Mouse (Mus musculus) hindbrain, embryonic 11.5 days (tissue): ENCODE results near the gene Mgam. TPM values are rescaled to one million over a fixed set of nuclear protein-coding genes. Genes with fewer than 3 reads are reported as not detected.
A peak's percentile ranks its signal among the peaks of the same experiment; 100 is the strongest.
"Not testable (repeated sequence)": the region's sequence is repeated elsewhere in the genome, so short reads cannot be mapped to it uniquely, and the experiment has no call there.

Experiments used
- ATAC-seq: fragments of 200-750 bp; cut with Nextera tagmentation; 2 replicates; pipeline ENCODE4 v1.8.0; 2017; ENCODE audit warnings: mild to moderate bottlenecking, moderate TSS enrichment, moderate library complexity; ENCODE audit not compliant: low FRiP score
- DNase-seq: peaks from one replicate; pipeline ENCODE4 v3.0.0-alpha.2; 2015; ENCODE audit warnings: low spot score
- H3K27ac ChIP-seq: fragments of 300-500 bp; sonication (generic); 2 replicates; pipeline ENCODE4 v1.5.1; 2014; ENCODE audit warnings: mild to moderate bottlenecking, low read depth, low read length
- H3K27me3 ChIP-seq: fragments of 300-500 bp; sonication (generic); 2 replicates; pipeline ENCODE4 v1.6.1; 2014; ENCODE audit warnings: mild to moderate bottlenecking, low read length, moderate library complexity, mixed read lengths; ENCODE audit not compliant: control insufficient read depth, insufficient read depth
- H3K36me3 ChIP-seq: fragments of 300-500 bp; sonication (generic); 2 replicates; pipeline ENCODE4 v1.6.1; 2014; ENCODE audit warnings: mild to moderate bottlenecking, low read length, moderate library complexity, mixed read lengths; ENCODE audit not compliant: control insufficient read depth, insufficient read depth
- H3K4me1 ChIP-seq: fragments of 300-500 bp; sonication (generic); replicated peaks from 2 replicates; pipeline ENCODE4 v1.6.1; 2014; ENCODE audit warnings: low read length, mixed read lengths; ENCODE audit not compliant: control insufficient read depth, insufficient read depth
- H3K4me2 ChIP-seq: fragments of 300-500 bp; sonication (generic); replicated peaks from 2 replicates; pipeline ENCODE4 v1.6.1; 2014; ENCODE audit warnings: mild to moderate bottlenecking, low read depth, low read length
- H3K4me3 ChIP-seq: fragments of 300-500 bp; sonication (generic); 2 replicates; pipeline ENCODE4 v1.5.1; 2014; ENCODE audit warnings: low read depth, low read length
- H3K9ac ChIP-seq: fragments of 300-500 bp; sonication (generic); 2 replicates; pipeline ENCODE4 v1.6.1; 2014; ENCODE audit warnings: low read depth, low read length
- H3K9me3 ChIP-seq: fragments of 300-500 bp; sonication (generic); 2 replicates; pipeline ENCODE4 v1.6.1; 2016; ENCODE audit warnings: low read length; ENCODE audit not compliant: control insufficient read depth
- WGBS: fragments of 180-500 bp; shearing (Covaris S2); extraction: QIAGEN DNeasy Blood & Tissue Kit; methylation state at CpG from one replicate; pipeline ENCODE4 v1.1.7; 2014; 5-methylcytosine and 5-hydroxymethylcytosine counted together
- polyA plus RNA-seq: library from polyadenylated mRNA; unstranded; fragments of >200 nt; fragmentation: Nextera tagmentation; extraction: Ambion mirVana; gene quantifications from 2 replicates; pipeline ENCODE4 v1.2.1, GENCODE M21; 2014

Mgam gene
- polyA plus RNA-seq, 1 experiment from 2014 or later = not detected

DNA sequence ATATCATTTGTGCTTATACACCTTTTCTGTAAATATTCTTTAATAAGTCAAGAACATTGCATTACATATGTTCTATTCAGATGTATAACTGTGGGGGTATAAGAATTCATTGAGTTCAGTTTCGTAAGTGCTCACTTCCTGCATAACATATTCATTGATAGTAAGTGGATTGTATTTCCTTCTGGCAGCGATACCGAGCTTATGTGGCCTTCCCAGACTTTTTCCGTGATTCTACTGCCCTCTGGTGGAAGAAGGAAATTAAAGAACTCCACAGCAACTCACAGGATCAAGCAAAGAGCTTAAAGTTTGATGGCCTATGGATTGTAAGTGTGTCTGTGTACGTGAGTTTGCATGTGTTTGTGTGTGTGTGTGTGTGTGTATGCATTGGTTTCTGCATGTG lies 60.5 kb downstream of the Mgam start:
- Histone ChIP-seq H3K4me3 (no peak overlapping the region), H3K9me3 (no peaks in the 10 kb centered on the region), H3K4me1 (no peaks in the 10 kb centered on the region), H3K27ac (no peak overlapping the region), H3K9ac (no peak overlapping the region), H3K36me3 (no peaks in the 10 kb centered on the region), H3K27me3 (no peaks in the 10 kb centered on the region), H3K4me2 (no peak overlapping the region)
- WGBS = 13% methylated on average over 5 of the region's 5 CpGs
- peak; percentile 80 for DNase-seq
- peak; percentile 56; the same call in 1 of the 2 replicates for ATAC-seq

DNA sequence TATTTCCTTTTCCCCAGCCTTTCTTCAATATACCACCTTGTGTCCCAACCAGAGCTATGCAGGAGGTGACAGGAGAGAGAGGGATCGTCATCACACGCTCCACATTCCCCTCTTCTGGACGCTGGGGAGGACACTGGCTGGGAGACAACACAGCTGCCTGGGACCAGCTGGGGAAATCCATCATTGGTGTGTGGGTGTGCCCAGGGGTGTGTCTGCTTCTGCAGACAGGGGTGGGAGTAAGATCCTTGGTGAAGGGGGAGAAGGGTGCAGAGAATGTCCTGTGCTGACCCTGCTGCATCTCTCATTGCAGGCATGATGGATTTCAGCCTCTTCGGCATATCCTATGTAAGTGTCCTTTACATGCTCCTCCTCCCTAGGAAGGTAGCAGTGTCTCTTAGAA lies 63.4 kb downstream of the Mgam start:
- WGBS = 50% methylated on average over 3 of the region's 4 CpGs
- H3K4me1 ChIP-seq, H3K27ac ChIP-seq, H3K9me3 ChIP-seq, H3K4me3 ChIP-seq, H3K4me2 ChIP-seq, DNase-seq, H3K36me3 ChIP-seq, ATAC-seq, H3K9ac ChIP-seq, H3K27me3 ChIP-seq: not testable (repeated sequence)

DNA sequence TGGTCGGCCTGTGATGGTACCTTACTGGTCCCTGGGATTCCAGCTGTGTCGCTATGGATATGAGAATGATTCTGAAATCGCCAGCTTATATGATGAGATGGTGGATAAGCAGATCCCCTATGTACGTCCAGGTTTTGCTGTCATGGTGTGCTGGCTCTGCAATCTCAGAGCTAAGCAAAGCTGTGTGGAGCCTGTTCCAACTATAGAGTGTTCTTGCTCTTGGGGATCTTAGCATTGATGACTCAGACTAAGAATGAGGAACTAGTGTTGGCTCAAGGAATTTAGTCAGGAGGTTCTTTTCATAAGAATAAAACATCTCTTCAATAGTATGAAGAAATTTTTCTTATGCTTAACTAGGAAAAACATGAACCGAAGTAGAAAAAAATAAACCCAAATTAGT lies 84.9 kb downstream of the Mgam start:
- H3K4me1 ChIP-seq, H3K36me3 ChIP-seq, H3K9ac ChIP-seq, ATAC-seq, DNase-seq, H3K4me3 ChIP-seq, H3K4me2 ChIP-seq, H3K27ac ChIP-seq, H3K27me3 ChIP-seq, H3K9me3 ChIP-seq: not testable (repeated sequence)
- whole genome bisulfite sequencing = 89% methylated on average over 5 of the region's 5 CpGs

DNA sequence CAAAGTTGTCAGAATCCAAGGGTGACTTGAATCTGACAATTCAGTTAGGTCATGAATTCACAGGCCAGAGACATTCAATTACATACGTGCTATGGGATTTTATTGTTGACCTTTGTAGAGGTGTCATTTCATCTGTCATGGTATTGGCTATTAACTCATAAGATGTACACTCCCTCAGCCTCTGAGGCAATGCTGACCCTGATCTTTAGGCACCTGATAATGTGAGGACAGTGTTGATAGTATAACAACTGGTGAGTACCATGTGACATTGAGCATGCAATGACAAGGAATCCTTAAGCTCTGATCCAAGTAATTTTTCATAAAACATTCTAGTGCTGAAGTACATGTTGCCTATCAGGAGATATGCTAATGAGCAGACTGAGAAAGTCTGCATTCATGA lies 87.1 kb downstream of the Mgam start:
- WGBS = 74% methylated on average over 1 of the region's 1 CpGs
- Histone ChIP-seq H3K4me1 (no peaks in the 10 kb centered on the region), H3K4me2 (no peak overlapping the region), H3K4me3 (no peak overlapping the region), H3K9me3 (no peaks in the 10 kb centered on the region), H3K27ac (no peak overlapping the region), H3K27me3 (no peaks in the 10 kb centered on the region), H3K36me3 (no peaks in the 10 kb centered on the region), H3K9ac (no peak overlapping the region)
- ATAC-seq (peak; percentile 54; the same call in 1 of the 2 replicates), DNase-seq (no peak)

DNA sequence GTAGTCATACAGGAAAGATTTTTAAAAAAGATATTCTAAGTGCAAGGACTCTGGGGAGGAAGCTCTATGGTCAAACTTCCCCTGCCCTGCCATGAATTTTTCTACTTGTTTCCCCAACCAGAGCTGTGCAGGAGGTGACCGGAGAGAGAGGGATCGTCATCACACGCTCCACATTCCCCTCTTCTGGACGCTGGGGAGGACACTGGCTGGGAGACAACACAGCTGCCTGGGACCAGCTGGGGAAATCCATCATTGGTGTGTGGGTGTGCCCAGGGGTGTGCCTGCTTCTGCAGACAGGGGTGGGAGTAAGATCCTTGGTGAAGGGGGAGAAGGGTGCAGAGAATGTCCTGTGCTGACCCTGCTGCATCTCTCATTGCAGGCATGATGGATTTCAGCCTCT lies 99.9 kb downstream of the Mgam start:
- ATAC-seq = not testable (repeated sequence)

DNA sequence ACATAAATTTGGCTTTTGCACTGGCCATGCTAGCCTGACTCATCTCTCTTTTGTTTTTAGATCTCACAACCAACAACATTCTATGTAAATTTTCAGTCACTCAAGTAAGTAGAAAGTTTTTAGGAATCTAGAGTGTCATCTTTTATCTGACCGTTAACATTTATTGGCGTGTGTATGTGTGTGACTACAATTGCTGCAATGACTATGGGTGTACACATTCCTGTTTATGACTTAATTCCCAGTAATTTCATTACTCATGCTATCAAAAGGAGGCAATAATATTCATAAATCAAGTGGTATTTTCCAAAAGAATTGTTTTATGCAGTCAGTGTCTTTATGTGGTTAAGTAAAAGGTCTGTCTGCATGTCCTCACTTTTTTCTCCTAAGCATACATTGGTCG lies 110.9 kb downstream of the Mgam start:
- no peak overlapping the region for H3K27ac ChIP-seq
- no peak for DNase-seq
- no peaks in the 10 kb centered on the region for H3K4me1 ChIP-seq
- no peak overlapping the region for H3K4me2 ChIP-seq
- no peak overlapping the region for H3K9ac ChIP-seq
- WGBS = 93% methylated on average over 3 of the region's 3 CpGs
- no peaks in the 10 kb centered on the region for H3K36me3 ChIP-seq
- H3K27me3 ChIP-seq = no peaks in the 10 kb centered on the region
- no peak overlapping the region for H3K4me3 ChIP-seq
- H3K9me3 ChIP-seq = no peaks in the 10 kb centered on the region
- ATAC-seq = no peak

More for the DNA sequence above, 99.9 kb downstream of the Mgam start:
- H3K36me3 ChIP-seq, DNase-seq, H3K4me2 ChIP-seq, H3K4me1 ChIP-seq, H3K27me3 ChIP-seq, H3K9me3 ChIP-seq, H3K27ac ChIP-seq, H3K4me3 ChIP-seq, H3K9ac ChIP-seq: not testable (repeated sequence)
- 69% methylated on average over 3 of the region's 4 CpGs for WGBS

DNA sequence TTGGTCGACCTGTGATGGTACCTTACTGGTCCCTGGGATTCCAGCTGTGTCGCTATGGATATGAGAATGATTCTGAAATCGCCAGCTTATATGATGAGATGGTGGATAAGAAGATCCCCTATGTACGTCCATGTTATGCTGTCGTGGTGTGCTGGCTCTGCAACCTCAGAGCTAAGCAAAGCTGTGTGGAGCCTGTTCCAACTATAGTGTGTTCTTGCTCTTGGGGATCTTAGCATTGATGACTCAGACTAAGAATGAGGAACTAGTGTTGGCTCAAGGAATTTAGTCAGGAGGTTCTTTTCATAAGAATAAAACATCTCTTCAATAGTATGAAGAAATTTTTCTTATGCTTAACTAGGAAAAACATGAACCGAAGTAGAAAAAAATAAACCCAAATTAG lies 120.4 kb downstream of the Mgam start:
- DNase-seq, H3K9me3 ChIP-seq: not testable (repeated sequence)

DNA sequence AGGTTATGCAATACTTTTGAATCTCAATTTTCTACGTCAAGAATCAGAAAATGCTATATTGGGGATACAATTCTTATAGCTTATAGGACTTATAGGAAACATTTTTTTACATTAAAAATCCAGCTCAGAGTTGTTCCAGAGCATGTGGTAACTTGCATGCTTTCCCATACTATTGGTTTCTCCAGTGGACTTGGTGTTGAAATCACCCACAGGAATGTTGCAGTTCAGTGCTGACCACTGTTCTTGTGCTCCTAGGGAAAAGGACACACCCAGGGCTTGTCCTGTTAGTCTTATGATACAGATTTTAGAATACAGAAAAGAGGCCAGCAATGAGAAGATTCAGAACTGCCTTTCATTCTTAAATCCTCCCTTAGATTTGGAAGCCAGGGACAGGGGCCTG lies 127.3 kb downstream of the Mgam start:
- Histone ChIP-seq H3K9me3 (no peaks in the 10 kb centered on the region), H3K4me3 (no peak overlapping the region), H3K36me3 (no peaks in the 10 kb centered on the region), H3K4me2 (no peak overlapping the region), H3K9ac (no peak overlapping the region), H3K27ac (no peak overlapping the region), H3K27me3 (no peaks in the 10 kb centered on the region), H3K4me1 (no peaks in the 10 kb centered on the region)
- WGBS = 93% methylated on average over 1 of the region's 1 CpGs
- no peak for ATAC-seq
- DNase-seq = no peak

More for the DNA sequence above, 120.4 kb downstream of the Mgam start:
- 87% methylated on average over 6 of the region's 6 CpGs for WGBS
- ATAC-seq, H3K4me1 ChIP-seq, H3K27me3 ChIP-seq, H3K4me2 ChIP-seq, H3K36me3 ChIP-seq, H3K9ac ChIP-seq, H3K27ac ChIP-seq, H3K4me3 ChIP-seq: not testable (repeated sequence)

DNA sequence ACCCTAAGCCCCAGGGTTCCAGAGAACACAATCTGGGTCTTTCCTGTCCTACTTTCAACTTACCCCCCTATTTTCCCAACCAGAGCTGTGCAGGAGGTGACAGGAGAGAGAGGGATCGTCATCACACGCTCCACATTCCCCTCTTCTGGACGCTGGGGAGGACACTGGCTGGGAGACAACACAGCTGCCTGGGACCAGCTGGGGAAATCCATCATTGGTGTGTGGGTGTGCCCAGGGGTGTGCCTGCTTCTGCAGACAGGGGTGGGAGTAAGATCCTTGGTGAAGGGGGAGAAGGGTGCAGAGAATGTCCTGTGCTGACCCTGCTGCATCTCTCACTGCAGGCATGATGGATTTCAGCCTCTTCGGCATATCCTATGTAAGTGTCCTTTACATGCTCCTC lies 128.7 kb downstream of the Mgam start:
- WGBS = 83% methylated on average over 3 of the region's 4 CpGs
- not testable (repeated sequence) for ATAC-seq, H3K4me3 ChIP-seq

More for the DNA sequence above, 128.7 kb downstream of the Mgam start:
- H3K36me3 ChIP-seq, H3K9ac ChIP-seq, H3K4me2 ChIP-seq, H3K9me3 ChIP-seq, H3K27ac ChIP-seq, DNase-seq, H3K27me3 ChIP-seq, H3K4me1 ChIP-seq: not testable (repeated sequence)
